Mouse (Mus musculus) kidney, adult 2 months (tissue): ENCODE data around the gene Ache.

Source experiments
- CTCF ChIP-seq: fragments of 200-500 bp; conservative IDR thresholded peaks from 2 replicates; pipeline ENCODE4 v1.5.1; 2011; ENCODE audit warnings: low read depth, mild to moderate bottlenecking, control low read depth, low read length, moderate library complexity, mixed read lengths; ENCODE audit not compliant: insufficient read depth, insufficient read length
- POLR2A ChIP-seq: fragments of 200-500 bp; IDR thresholded peaks from one replicate; pipeline ENCODE4 v1.6.1; 2011; ENCODE audit warnings: low read depth, low read length, control low read depth

- TF ChIP-seq POLR2A, result no peak
- TF ChIP-seq CTCF, result no peak
Observed at GRCm38 (mm10) chr5:137334317-137334716, 47.0 kb downstream of the Ache start.
